Mouse (Mus musculus) MEL (cell line): ENCODE measurements at regions not wholly inside any gene's neighbourhood (a gene's known extent, or its start where the extent isn't known, plus 50 kb on each side); places are given as distances from the start of the nearest gene placed in this dataset.

Experiments used
- DNase-seq: peaks from one replicate; pipeline ENCODE4 v3.0.0; 2011; ENCODE audit warnings: low read depth, low spot score
- H3K27ac ChIP-seq: 2 replicates; pipeline ENCODE4 v1.5.1; 2012; ENCODE audit warnings: low read depth, mild to moderate bottlenecking, control low read depth, low read length, moderate library complexity; ENCODE audit not compliant: control insufficient read depth
- H3K27me3 ChIP-seq, 2 experiments: fragments of 150-350 bp in 1 of 2; sonication (generic) in 1 of 2; 2 replicates each; pipeline ENCODE4 v1.6.1; 2012; ENCODE audit warnings: low read length in 2 of 2, mild to moderate bottlenecking in 2 of 2, improper control_type of control experiment in 1 of 2, moderate library complexity in 1 of 2; ENCODE audit not compliant: insufficient read depth in 2 of 2, control insufficient read depth in 1 of 2
- H3K36me3 ChIP-seq, 2 experiments: 2 replicates each; pipeline ENCODE4 v1.6.1; 2012 to 2014; ENCODE audit warnings: low read length in 2 of 2, improper control_type of control experiment in 1 of 2, inconsistent platforms in 1 of 2, mild to moderate bottlenecking in 1 of 2; ENCODE audit not compliant: insufficient read depth in 2 of 2, control insufficient read depth in 1 of 2
- H3K4me1 ChIP-seq, 2 experiments: fragments of 150-350 bp in 1 of 2; sonication (generic) in 1 of 2; 2 replicates each; pipeline ENCODE4 v1.6.1; 2012; ENCODE audit warnings: low read length in 2 of 2, improper control_type of control experiment in 1 of 2, mild to moderate bottlenecking in 1 of 2; ENCODE audit not compliant: insufficient read depth in 2 of 2, control insufficient read depth in 1 of 2
- H3K4me3 ChIP-seq, 2 experiments: fragments of 150-350 bp in 1 of 2; sonication (generic) in 1 of 2; 2 replicates each; pipeline ENCODE4 v1.5.1; 2012; ENCODE audit warnings: low read depth in 2 of 2, low read length in 2 of 2, mild to moderate bottlenecking in 2 of 2, moderate library complexity in 2 of 2, control low read depth in 1 of 2, improper control_type of control experiment in 1 of 2; ENCODE audit not compliant: control insufficient read depth in 1 of 2, insufficient read depth in 1 of 2
- H3K79me2 ChIP-seq: 2 replicates; pipeline ENCODE4 v1.6.1; 2012; ENCODE audit warnings: mild to moderate bottlenecking, low read length, moderate library complexity; ENCODE audit not compliant: control insufficient read depth, poor library complexity, insufficient read depth
- H3K9ac ChIP-seq: 2 replicates; pipeline ENCODE4 v1.6.1; 2012; ENCODE audit warnings: low read depth, mild to moderate bottlenecking, control low read depth, low read length, moderate library complexity; ENCODE audit not compliant: control insufficient read depth, poor library complexity, severe bottlenecking
- H3K9me3 ChIP-seq: fragments of 150-350 bp; sonication (generic); replicated peaks from 2 replicates; pipeline ENCODE4 v1.6.1; 2012; ENCODE audit warnings: mild to moderate bottlenecking, low read length, improper control_type of control experiment, moderate library complexity; ENCODE audit not compliant: insufficient read depth
- CHD2 ChIP-seq: IDR thresholded peaks from 2 replicates; pipeline ENCODE4 v1.6.1; 2011; ENCODE audit warnings: low read length, improper control_type of control experiment
- CTCF ChIP-seq, 3 experiments: IDR thresholded peaks in 2 of 3; conservative IDR thresholded peaks in 1 of 3; 2 replicates each; pipeline ENCODE4 v1.5.1; 2011 to 2012; ENCODE audit warnings: low read length in 3 of 3, low read depth in 2 of 3, mild to moderate bottlenecking in 2 of 3, improper control_type of control experiment in 1 of 3, inconsistent platforms in 1 of 3, mixed read lengths in 1 of 3, moderate library complexity in 1 of 3; ENCODE audit not compliant: control insufficient read depth in 1 of 3, insufficient read depth in 1 of 3, poor library complexity in 1 of 3, severe bottlenecking in 1 of 3
- E2F4 ChIP-seq: IDR thresholded peaks from 2 replicates; pipeline ENCODE4 v1.6.1; 2011; ENCODE audit warnings: low read depth, low read length, improper control_type of control experiment, borderline replicate concordance
- ELF1 ChIP-seq: IDR thresholded peaks from 2 replicates; pipeline ENCODE4 v1.6.1; 2014; ENCODE audit warnings: low read depth, mild to moderate bottlenecking, inconsistent platforms, low read length, improper control_type of control experiment, moderate library complexity
- GABPA ChIP-seq: IDR thresholded peaks from 2 replicates; pipeline ENCODE4 v1.6.1; 2012; ENCODE audit warnings: low read depth, mild to moderate bottlenecking, inconsistent platforms, low read length, improper control_type of control experiment, moderate library complexity
- MAX ChIP-seq: IDR thresholded peaks from 2 replicates; pipeline ENCODE4 v1.6.1; 2011; ENCODE audit warnings: low read length, improper control_type of control experiment
- MAZ ChIP-seq: IDR thresholded peaks from 2 replicates; pipeline ENCODE4 v1.6.1; 2012; ENCODE audit warnings: low read depth, mild to moderate bottlenecking, inconsistent platforms, low read length, improper control_type of control experiment
- MEF2A ChIP-seq: IDR thresholded peaks from 2 replicates; pipeline ENCODE4 v1.6.1; 2014; ENCODE audit warnings: low read depth, mild to moderate bottlenecking, inconsistent platforms, low read length, improper control_type of control experiment; ENCODE audit not compliant: poor library complexity, insufficient replicate concordance, severe bottlenecking; ENCODE audit errors: extremely low read depth
- MYC ChIP-seq: IDR thresholded peaks from 2 replicates; pipeline ENCODE4 v1.6.1; 2011; ENCODE audit warnings: low read depth, mild to moderate bottlenecking, low read length, improper control_type of control experiment, moderate library complexity
- NRF1 ChIP-seq: IDR thresholded peaks from 2 replicates; pipeline ENCODE4 v1.6.1; 2014; ENCODE audit warnings: low read depth, mild to moderate bottlenecking, inconsistent platforms, low read length, improper control_type of control experiment, moderate library complexity; ENCODE audit not compliant: poor library complexity, insufficient read depth, severe bottlenecking
- POLR2AphosphoS2 ChIP-seq: IDR thresholded peaks from 2 replicates; pipeline ENCODE4 v1.6.1; 2011; ENCODE audit warnings: low read length, improper control_type of control experiment
- POLR2AphosphoS5 ChIP-seq: IDR thresholded peaks from 2 replicates; pipeline ENCODE4 v1.6.1; 2012; ENCODE audit warnings: low read depth, borderline replicate concordance, mild to moderate bottlenecking, inconsistent platforms, low read length, moderate library complexity, mixed read lengths
- RAD21 ChIP-seq: IDR thresholded peaks from 2 replicates; pipeline ENCODE4 v1.6.1; 2011; ENCODE audit warnings: mild to moderate bottlenecking, low read depth, low read length, improper control_type of control experiment
- RCOR1 ChIP-seq: IDR thresholded peaks from 2 replicates; pipeline ENCODE4 v1.6.1; 2012; ENCODE audit warnings: low read depth, mild to moderate bottlenecking, inconsistent platforms, low read length, improper control_type of control experiment
- TAL1 ChIP-seq: IDR thresholded peaks from 2 replicates; pipeline ENCODE4 v1.6.1; 2012; ENCODE audit warnings: mild to moderate bottlenecking, inconsistent platforms, low read length, moderate library complexity, mixed read lengths
- TBP ChIP-seq: IDR thresholded peaks from 2 replicates; pipeline ENCODE4 v1.8.0; 2011; ENCODE audit warnings: low read depth, low read length, improper control_type of control experiment
- TCF12 ChIP-seq: IDR thresholded peaks from 2 replicates; pipeline ENCODE4 v1.6.1; 2014; ENCODE audit warnings: low read depth, mild to moderate bottlenecking, inconsistent platforms, low read length, improper control_type of control experiment, moderate library complexity
- USF1 ChIP-seq: IDR thresholded peaks from 2 replicates; pipeline ENCODE4 v1.6.1; 2014; ENCODE audit warnings: low read depth, mild to moderate bottlenecking, inconsistent platforms, low read length, improper control_type of control experiment, moderate library complexity
- ZKSCAN1 ChIP-seq: IDR thresholded peaks from 2 replicates; pipeline ENCODE4 v1.6.1; 2012; ENCODE audit warnings: low read depth, mild to moderate bottlenecking, inconsistent platforms, low read length, improper control_type of control experiment, moderate library complexity
- ZMIZ1 ChIP-seq: IDR thresholded peaks from 2 replicates; pipeline ENCODE4 v1.6.1; 2012; ENCODE audit warnings: low read depth, mild to moderate bottlenecking, inconsistent platforms, low read length, improper control_type of control experiment, moderate library complexity

DNA sequence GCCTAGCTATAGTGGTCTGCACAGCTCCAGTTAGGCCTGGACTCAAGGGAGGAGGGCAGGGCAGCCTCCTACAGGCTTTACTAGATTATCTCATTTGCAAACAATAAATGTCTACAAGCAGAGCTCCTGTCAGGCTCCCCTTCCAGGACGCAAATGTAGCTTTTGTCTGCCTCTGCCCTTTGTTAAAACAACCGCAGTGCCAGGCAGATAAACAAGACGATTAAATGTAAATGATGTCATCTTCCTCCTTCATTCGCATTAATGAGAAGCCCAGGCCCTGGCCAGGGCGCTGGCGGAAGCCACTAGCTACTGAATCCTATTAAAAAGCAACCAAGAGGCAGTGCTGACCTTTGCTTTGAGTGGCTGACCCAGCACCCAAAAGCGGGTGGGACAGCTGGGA, 130.6 kb downstream of the Kif26a start:
- Histone ChIP-seq H3K27me3 (no peaks in the 10 kb centered on the region; a peak in 1 of 4 replicates), H3K79me2 (no peaks in the 10 kb centered on the region), H3K9ac (no peak overlapping the region), H3K27ac (no peak overlapping the region), H3K36me3 (no peaks in the 10 kb centered on the region), H3K9me3 (peaks cover 6% of the 10 kb centered on the region; the same call in 1 of the 2 replicates), H3K4me1 (no peaks in the 10 kb centered on the region), H3K4me3 (no peak overlapping the region)
- TF ChIP-seq CTCF (IDR thresholded peaks at IDR 0.05 in 2 of 3, conservative IDR thresholded peaks at IDR 0.05 in 1 of 3; ENCODE audit: control insufficient read depth in 1 of 3, insufficient read depth in 1 of 3, low read depth in 2 of 3, low read length in 3 of 3, poor library complexity in 1 of 3, severe bottlenecking in 1 of 3) (no peak), MYC (no peak), ZMIZ1 (no peak), ELF1 (no peak), MEF2A (no peak), POLR2AphosphoS5 (no peak), E2F4 (no peak)
- DNase-seq: no peak

DNA sequence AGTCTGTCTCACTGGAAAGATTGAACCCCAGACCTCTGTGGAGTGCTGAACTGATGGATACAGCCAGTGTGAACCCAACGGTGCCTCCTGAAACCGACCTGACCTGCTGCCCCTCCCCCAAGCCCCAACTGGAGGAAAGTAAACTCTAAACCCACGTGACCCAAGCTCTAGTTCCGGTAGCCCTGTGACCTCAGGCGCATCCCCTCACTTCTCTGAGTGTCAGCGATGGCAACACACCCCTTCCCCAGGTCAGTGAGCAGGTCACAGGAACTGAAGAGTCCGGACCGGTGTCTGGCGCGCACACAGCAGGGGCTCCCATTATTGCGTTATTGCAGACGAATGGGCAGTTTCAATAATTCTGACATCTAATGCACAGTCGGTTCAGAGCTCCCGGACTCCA, 131.5 kb downstream of the Kif26a start:
- Histone ChIP-seq H3K27ac (no peak overlapping the region), H3K4me1 (no peaks in the 10 kb centered on the region), H3K36me3 (no peaks in the 10 kb centered on the region), H3K9me3 (peaks cover 6% of the 10 kb centered on the region; the same call in 1 of the 2 replicates), H3K4me3 (no peak overlapping the region), H3K27me3 (no peaks in the 10 kb centered on the region; a peak in 1 of 4 replicates), H3K79me2 (no peaks in the 10 kb centered on the region), H3K9ac (no peak overlapping the region)
- DNase-seq: no peak
- no peak for TF ChIP-seq RCOR1
- no peak for TF ChIP-seq TAL1
- no peak for TF ChIP-seq MAZ
- TF ChIP-seq CHD2: no peak
- TF ChIP-seq USF1: no peak
- no peak for TF ChIP-seq TCF12
- TF ChIP-seq MAX: no peak
- TF ChIP-seq E2F4: no peak
- no peak for TF ChIP-seq RAD21
- no peak for TF ChIP-seq POLR2AphosphoS5
- no peak for TF ChIP-seq GABPA
- no peak for TF ChIP-seq ZMIZ1
- TF ChIP-seq NRF1: no peak
- TF ChIP-seq ZKSCAN1: no peak
- no peak for TF ChIP-seq TBP
- no peak for TF ChIP-seq POLR2AphosphoS2
